Mouse (Mus musculus): Measurements from ENCODE around the gene Wfdc5. TPM values are rescaled to one million over a fixed set of nuclear protein-coding genes. Genes with fewer than 3 reads are reported as not detected.
"Not testable (repeated sequence)": the region's sequence is repeated elsewhere in the genome, so short reads cannot be mapped to it uniquely, and the experiment has no call there.

Gene Wfdc5
- polyA plus RNA-seq (2015; fragmentation: Nextera tagmentation; extraction: Ambion mirVana), result not detected in 2 replicates

DNA sequence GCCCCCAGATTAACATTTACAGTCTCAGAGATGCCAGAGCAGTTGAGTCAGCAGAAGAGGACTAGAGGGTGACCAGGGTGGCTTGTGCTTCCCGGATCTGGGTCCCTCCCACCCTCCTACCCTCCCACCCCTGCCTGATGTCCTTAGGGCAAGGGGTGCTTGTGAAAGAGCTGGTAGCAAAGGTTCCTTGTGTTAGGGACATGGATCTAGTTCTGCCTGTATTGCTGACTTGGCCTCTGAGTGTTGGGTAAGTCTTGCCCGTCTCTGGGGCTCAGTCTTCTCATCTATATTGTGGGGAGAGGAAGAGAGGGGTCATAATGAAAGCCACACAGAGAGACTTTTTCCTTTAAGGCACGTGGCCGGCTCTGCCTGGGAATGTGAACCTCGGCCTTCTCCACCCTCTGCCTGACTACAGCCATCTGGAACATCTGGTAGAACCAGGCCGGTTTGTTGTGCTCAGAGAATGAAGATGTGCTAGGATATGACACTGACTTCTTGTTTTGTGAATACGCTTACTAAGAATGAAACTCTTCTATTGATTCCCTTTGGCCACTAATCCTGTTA, at the start of gene Wfdc5:
Wfdc5 (minus strand) TSS at position 51 of the 564 bp plus-strand sequence.
- 88% methylated on average over 7 of the region's 7 CpGs for WGBS
- no peak for ATAC-seq
- H3K4me1 ChIP-seq (ENCODE audit: control insufficient read depth, insufficient read depth, low read depth, low read length), result no peaks in the 10 kb centered on the region
- no peaks in the 10 kb centered on the region for H3K27me3 ChIP-seq (replicated peaks; ENCODE audit: control insufficient read depth, insufficient read depth, low read length)
- H3K9ac ChIP-seq (ENCODE audit: low read depth, low read length), result no peak within 1 kb of the TSS
- H3K9me3 ChIP-seq (ENCODE audit: control insufficient read depth, low read length), result no peaks in the 10 kb centered on the region
- H3K27ac ChIP-seq (ENCODE audit: low read depth, low read length), result no peak within 1 kb of the TSS
- H3K4me3 ChIP-seq (ENCODE audit: low read length), result no peak within 1 kb of the TSS
- H3K4me2 ChIP-seq (ENCODE audit: low read length), result no peak within 1 kb of the TSS
- H3K36me3 ChIP-seq (ENCODE audit: control insufficient read depth, insufficient read depth, low read length), result no peaks in the 10 kb centered on the region

DNA sequence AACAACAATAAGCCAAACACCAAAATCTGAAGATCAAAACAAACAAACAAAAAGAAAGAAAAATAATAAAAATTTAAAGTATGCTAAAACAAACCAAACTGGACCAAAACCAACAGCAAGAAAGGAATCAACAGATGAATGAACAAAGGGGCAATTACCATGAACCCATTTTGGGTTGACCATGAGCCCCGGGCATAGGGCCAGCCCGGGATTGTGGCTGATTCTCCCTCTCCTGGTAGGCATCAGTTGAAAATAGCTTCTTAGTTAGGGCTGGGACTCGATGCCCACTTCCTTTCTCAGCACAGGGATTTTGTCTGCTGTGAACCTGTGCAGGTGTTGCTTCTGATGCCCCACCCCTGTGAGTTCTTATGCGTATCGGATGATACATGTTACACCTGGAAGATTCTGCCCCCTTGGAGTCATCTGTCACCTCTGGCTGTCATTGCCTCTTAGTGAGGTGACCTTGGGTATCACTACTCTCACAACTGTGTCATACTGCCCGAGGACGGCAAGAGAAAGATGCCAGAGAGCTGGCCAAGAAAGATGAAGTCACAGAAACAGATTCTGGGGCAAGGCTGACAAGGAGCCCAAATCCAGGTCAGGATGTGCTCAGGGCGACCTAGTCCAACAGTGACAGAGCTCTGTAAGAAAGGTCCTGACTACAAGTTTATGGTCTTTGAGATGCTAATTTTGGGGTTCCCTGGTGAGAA, 46.0 kb upstream of the Wfdc5 start:
- WGBS, result 77% methylated on average over 8 of the region's 8 CpGs
- no peak overlapping the region for H3K4me3 ChIP-seq (ENCODE audit: low read length)
- ATAC-seq, result no peak
- no peaks in the 10 kb centered on the region for H3K27me3 ChIP-seq (replicated peaks; ENCODE audit: control insufficient read depth, insufficient read depth, low read length)
- H3K9ac ChIP-seq (ENCODE audit: low read depth, low read length), result no peak overlapping the region
- no peaks in the 10 kb centered on the region for H3K9me3 ChIP-seq (ENCODE audit: control insufficient read depth, low read length)
- H3K36me3 ChIP-seq (ENCODE audit: control insufficient read depth, insufficient read depth, low read length), result no peaks in the 10 kb centered on the region
- H3K4me1 ChIP-seq (ENCODE audit: control insufficient read depth, insufficient read depth, low read depth, low read length), result no peaks in the 10 kb centered on the region
- H3K27ac ChIP-seq (ENCODE audit: low read depth, low read length), result no peak overlapping the region
- no peak overlapping the region for H3K4me2 ChIP-seq (ENCODE audit: low read length)

DNA sequence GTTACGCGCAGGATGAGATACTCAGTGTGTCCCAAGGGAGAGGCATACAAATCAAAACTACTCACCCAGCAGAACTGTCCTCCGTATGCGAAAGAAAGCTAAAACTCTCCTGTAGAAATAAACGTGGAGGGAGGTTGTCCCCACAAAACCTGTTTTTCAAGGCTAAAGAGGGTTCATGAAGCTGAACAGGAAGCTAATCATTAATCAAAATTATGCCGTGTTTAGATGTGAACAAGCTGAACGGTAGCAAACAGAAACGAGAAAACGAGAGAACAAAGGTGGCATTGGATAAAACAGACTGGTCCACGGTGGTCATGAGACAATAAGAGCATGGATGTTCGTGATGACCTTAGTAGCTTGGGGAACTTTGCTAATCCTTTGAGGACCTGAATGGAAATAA, 39.0 kb upstream of the Wfdc5 start, which contains the start of gene Wfdc15b:
Wfdc15b (minus strand) TSS at position 139 of the 400 bp plus-strand sequence.
- no peaks in the 10 kb centered on the region for H3K27me3 ChIP-seq (replicated peaks; ENCODE audit: control insufficient read depth, insufficient read depth, low read length)
- no peak within 1 kb of the TSS for H3K4me3 ChIP-seq (ENCODE audit: low read length)
- no peak within 1 kb of the TSS for H3K27ac ChIP-seq (ENCODE audit: low read depth, low read length)
- no peaks in the 10 kb centered on the region for H3K9me3 ChIP-seq (ENCODE audit: control insufficient read depth, low read length)
- H3K9ac ChIP-seq (ENCODE audit: low read depth, low read length), result no peak within 1 kb of the TSS
- H3K36me3 ChIP-seq (ENCODE audit: control insufficient read depth, insufficient read depth, low read length), result no peaks in the 10 kb centered on the region
- no peaks in the 10 kb centered on the region for H3K4me1 ChIP-seq (ENCODE audit: control insufficient read depth, insufficient read depth, low read depth, low read length)
- 82% methylated on average over 11 of the region's 11 CpGs for WGBS
- ATAC-seq, result no peak
- no peak within 1 kb of the TSS for H3K4me2 ChIP-seq (ENCODE audit: low read length)

DNA sequence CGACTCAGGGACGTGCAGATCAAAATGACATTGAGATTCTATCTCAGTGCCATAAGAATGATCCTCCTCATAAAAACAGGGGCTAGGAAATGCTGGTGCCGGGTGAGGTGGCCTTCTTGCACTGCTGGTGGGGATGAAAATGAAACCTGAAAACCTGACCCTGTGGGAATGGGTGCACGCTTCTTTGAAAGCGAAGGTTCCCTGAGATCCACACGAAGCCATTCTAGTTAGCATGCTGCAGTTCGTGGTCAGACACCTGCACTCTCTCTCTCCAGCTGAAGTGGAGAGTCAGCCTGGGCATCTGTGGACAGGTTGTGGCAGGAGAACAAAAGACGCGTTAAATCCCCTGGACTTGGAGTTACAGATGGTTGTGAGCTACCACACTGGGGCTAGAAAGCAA, 36.8 kb upstream of the Wfdc5 start:
- H3K4me2 ChIP-seq (ENCODE audit: low read length), result no peak overlapping the region
- H3K4me1 ChIP-seq (ENCODE audit: control insufficient read depth, insufficient read depth, low read depth, low read length), result no peaks in the 10 kb centered on the region
- H3K9me3 ChIP-seq (ENCODE audit: control insufficient read depth, low read length), result no peaks in the 10 kb centered on the region
- ATAC-seq, result no peak
- no peaks in the 10 kb centered on the region for H3K27me3 ChIP-seq (replicated peaks; ENCODE audit: control insufficient read depth, insufficient read depth, low read length)
- H3K36me3 ChIP-seq (ENCODE audit: control insufficient read depth, insufficient read depth, low read length), result no peaks in the 10 kb centered on the region
- no peak overlapping the region for H3K9ac ChIP-seq (ENCODE audit: low read depth, low read length)
- no peak overlapping the region for H3K27ac ChIP-seq (ENCODE audit: low read depth, low read length)
- WGBS, result 87% methylated on average over 9 of the region's 9 CpGs
- H3K4me3 ChIP-seq (ENCODE audit: low read length), result no peak overlapping the region

DNA sequence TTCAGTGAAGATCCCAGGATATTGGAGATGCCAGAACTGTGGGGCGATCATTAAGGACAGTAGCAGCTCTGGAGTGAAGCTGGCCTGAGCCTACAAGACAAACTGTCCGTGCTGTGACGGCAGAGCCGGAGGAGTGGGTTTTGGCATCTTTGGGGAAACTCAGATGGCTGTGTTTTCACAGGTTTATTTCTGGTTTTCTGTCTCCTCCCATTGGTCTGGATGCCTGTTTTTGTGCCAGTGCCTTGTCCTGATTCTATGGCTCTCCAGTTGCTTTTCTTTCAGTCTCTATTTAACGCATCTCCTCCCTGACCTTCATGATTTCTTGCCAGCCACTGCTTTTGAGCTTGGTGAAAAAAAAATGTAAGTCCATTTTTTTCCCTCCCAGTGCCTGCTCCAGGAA, 30.2 kb upstream of the Wfdc5 start:
- Histone ChIP-seq H3K4me1 (ENCODE audit: control insufficient read depth, insufficient read depth, low read depth, low read length) (no peaks in the 10 kb centered on the region), H3K9me3 (ENCODE audit: control insufficient read depth, low read length) (no peaks in the 10 kb centered on the region), H3K36me3 (ENCODE audit: control insufficient read depth, insufficient read depth, low read length) (no peaks in the 10 kb centered on the region), H3K9ac (ENCODE audit: low read depth, low read length) (no peak overlapping the region), H3K4me2 (ENCODE audit: low read length) (no peak overlapping the region), H3K27ac (ENCODE audit: low read depth, low read length) (no peak overlapping the region), H3K4me3 (ENCODE audit: low read length) (no peak overlapping the region), H3K27me3 (replicated peaks; ENCODE audit: control insufficient read depth, insufficient read depth, low read length) (no peaks in the 10 kb centered on the region)
- no peak for ATAC-seq
- 83% methylated on average over 5 of the region's 5 CpGs for WGBS

DNA sequence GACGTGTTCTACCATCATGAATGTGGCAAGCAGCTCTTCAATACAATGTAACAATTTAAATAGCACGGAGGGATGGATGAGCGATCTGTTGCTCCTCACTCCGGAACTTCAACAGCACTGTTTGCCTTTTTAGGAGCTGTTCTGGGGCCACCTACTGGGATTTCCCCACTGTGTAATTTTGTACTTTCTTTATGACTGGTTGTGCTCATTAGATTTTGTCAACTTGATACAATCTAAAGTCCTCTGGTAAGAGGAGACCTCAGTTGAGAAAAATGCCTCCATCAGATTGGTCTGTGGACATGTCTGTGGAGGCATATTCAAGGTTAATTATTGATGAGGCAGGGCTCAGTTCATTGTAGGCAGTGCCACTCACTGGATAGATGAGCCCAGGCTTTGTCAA, 28.4 kb upstream of the Wfdc5 start:
- ATAC-seq, result no peak
- Histone ChIP-seq H3K4me1 (ENCODE audit: control insufficient read depth, insufficient read depth, low read depth, low read length) (no peaks in the 10 kb centered on the region), H3K9ac (ENCODE audit: low read depth, low read length) (no peak overlapping the region), H3K27me3 (replicated peaks; ENCODE audit: control insufficient read depth, insufficient read depth, low read length) (no peaks in the 10 kb centered on the region), H3K4me3 (ENCODE audit: low read length) (no peak overlapping the region), H3K9me3 (ENCODE audit: control insufficient read depth, low read length) (no peaks in the 10 kb centered on the region), H3K27ac (ENCODE audit: low read depth, low read length) (no peak overlapping the region), H3K4me2 (ENCODE audit: low read length) (no peak overlapping the region), H3K36me3 (ENCODE audit: control insufficient read depth, insufficient read depth, low read length) (no peaks in the 10 kb centered on the region)
- 82% methylated on average over 4 of the region's 4 CpGs for WGBS

DNA sequence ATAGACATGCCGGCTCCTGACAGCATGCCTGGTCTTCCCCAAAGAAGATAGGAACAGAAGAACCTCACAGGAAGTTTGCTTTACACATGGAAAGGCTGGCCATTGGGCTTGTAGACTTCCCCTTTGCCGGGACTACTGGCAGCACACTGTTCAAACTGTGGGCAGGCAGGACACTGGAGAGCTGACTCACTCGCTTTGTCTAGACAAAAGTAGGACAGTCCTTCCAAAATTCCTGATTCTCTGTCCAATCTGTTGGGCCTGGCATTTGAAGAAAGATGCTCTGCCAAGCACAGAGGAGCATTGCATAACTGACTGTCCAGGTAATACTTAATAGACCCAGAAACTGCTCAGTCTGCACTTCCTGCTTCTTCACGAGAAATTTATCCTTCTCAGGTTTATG, 24.1 kb upstream of the Wfdc5 start:
- 82% methylated on average over 4 of the region's 4 CpGs for WGBS
- ATAC-seq, result no peak
- Histone ChIP-seq H3K9ac (ENCODE audit: low read depth, low read length) (no peak overlapping the region), H3K27me3 (replicated peaks; ENCODE audit: control insufficient read depth, insufficient read depth, low read length) (no peaks in the 10 kb centered on the region), H3K4me3 (ENCODE audit: low read length) (no peak overlapping the region), H3K27ac (ENCODE audit: low read depth, low read length) (no peak overlapping the region), H3K4me1 (ENCODE audit: control insufficient read depth, insufficient read depth, low read depth, low read length) (no peaks in the 10 kb centered on the region), H3K9me3 (ENCODE audit: control insufficient read depth, low read length) (no peaks in the 10 kb centered on the region), H3K4me2 (ENCODE audit: low read length) (no peak overlapping the region), H3K36me3 (ENCODE audit: control insufficient read depth, insufficient read depth, low read length) (no peaks in the 10 kb centered on the region)

DNA sequence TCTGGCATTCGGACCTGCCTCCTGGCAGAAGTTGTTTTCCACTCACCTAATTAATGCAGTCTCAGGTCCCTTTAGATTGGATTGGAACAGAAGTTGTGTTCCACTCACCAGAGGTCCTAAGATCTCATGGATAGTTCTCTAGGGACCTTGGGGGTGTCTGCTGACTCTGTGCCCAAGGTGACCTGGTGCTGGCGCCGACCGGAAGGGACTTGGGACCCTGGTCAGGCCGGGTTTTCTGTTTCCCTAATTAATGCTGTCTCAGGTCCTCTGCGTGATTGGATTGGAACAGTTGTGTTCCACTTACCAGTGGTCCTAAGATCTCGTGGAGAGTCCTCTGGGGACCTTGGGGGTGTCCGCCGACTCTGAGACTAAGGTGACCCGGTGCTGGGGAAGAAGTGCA, 23.5 kb upstream of the Wfdc5 start:
- H3K27ac ChIP-seq (ENCODE audit: low read depth, low read length); H3K4me3 ChIP-seq (ENCODE audit: low read length); H3K36me3 ChIP-seq (ENCODE audit: control insufficient read depth, insufficient read depth, low read length); H3K9ac ChIP-seq (ENCODE audit: low read depth, low read length); H3K4me2 ChIP-seq (ENCODE audit: low read length); H3K27me3 ChIP-seq (replicated peaks; ENCODE audit: control insufficient read depth, insufficient read depth, low read length); H3K9me3 ChIP-seq (ENCODE audit: control insufficient read depth, low read length); H3K4me1 ChIP-seq (ENCODE audit: control insufficient read depth, insufficient read depth, low read depth, low read length); ATAC-seq: not testable (repeated sequence)
- WGBS, result 94% methylated on average over 10 of the region's 10 CpGs

DNA sequence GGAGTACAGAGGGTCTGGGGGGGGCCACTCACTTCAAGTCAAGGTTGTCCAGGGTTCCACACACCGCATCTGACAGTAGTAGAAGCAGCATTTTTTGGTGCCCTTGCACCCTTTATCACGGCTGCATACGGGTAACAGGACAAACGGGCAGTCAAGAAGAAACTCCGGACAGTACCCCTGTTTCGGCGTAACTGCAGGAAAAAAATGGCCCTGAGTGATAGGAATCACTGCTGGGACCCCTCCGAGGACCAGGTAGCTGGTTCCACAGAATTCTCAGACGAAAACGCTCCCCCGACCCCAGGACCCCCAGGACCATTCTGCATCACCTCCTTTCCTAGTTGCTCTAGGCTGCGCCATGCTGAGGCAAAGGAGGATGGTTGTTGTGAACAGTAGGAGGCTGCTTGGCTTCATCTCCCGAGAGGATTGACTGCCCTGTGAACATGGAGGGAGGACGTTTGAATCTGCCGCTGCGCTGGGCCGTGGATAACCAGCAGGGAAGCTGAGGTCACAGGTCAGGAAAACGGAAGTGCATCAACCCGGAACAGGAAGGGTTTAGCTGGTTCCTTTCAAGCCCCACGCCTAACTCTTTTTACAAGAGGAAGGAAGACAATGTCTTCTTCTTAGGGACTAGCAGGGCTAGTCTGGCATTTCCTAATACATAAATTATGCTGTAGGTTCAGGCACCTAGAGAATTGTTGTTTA, 17.2 kb upstream of the Wfdc5 start, which contains the start of gene Wfdc15a:
Wfdc15a (minus strand) TSS at position 505 of the 702 bp plus-strand sequence.
- H3K4me3 ChIP-seq (ENCODE audit: low read length), result no peak within 1 kb of the TSS
- H3K4me1 ChIP-seq (ENCODE audit: control insufficient read depth, insufficient read depth, low read depth, low read length), result no peaks in the 10 kb centered on the region
- 0 out of 2 replicates have a peak, but pooled peaks cover 2% of the 10 kb centered on the region for H3K9me3 ChIP-seq (ENCODE audit: control insufficient read depth, low read length)
- WGBS, result 82% methylated on average over 20 of the region's 20 CpGs
- H3K36me3 ChIP-seq (ENCODE audit: control insufficient read depth, insufficient read depth, low read length), result no peaks in the 10 kb centered on the region
- no peak within 1 kb of the TSS for H3K27ac ChIP-seq (ENCODE audit: low read depth, low read length)
- H3K4me2 ChIP-seq (ENCODE audit: low read length), result no peak within 1 kb of the TSS
- no peak within 1 kb of the TSS for H3K9ac ChIP-seq (ENCODE audit: low read depth, low read length)
- no peak for ATAC-seq
- H3K27me3 ChIP-seq (replicated peaks; ENCODE audit: control insufficient read depth, insufficient read depth, low read length), result no peaks in the 10 kb centered on the region
